Mouse (Mus musculus): Measurements from ENCODE around the gene Sapcd1.

Sapcd1 gene

GRCm38 (mm10) chr17:34980655-34981054, 47.2 kb downstream of the Sapcd1 start:
- no peak for DNase-seq (ENCODE audit: low spot score)

DNA sequence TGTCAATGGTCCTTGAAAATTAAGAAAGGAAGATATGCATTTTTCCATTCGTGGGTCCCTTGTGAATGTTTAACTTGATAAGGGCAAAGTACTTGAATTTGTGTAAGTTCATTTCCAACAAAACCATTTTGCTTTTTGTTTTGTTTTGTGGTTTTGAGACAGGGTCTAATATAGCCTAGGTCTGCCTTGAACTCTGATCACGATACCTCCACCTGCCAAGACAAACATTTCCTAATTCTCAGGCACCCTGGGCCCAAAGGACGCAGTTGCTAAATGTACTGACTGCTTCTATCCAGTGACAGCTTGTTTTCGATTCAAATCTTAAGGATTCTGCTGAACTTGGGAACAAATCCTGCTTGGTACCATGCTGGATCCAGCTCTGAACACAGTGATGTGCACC, 48.2 kb downstream of the Sapcd1 start:
- DNase-seq (ENCODE audit: low spot score) = no peak

DNA sequence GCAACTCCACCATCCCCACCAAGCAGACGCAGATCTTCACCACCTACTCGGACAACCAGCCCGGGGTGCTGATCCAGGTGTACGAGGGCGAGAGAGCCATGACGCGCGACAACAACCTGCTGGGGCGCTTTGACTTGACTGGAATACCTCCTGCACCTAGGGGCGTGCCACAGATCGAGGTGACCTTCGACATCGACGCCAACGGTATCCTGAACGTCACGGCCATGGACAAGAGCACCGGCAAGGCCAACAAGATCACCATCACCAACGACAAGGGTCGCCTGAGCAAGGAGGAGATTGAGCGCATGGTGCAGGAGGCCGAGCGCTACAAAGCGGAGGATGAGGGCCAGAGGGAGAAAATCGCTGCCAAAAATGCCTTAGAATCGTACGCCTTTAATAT, 49.6 kb downstream of the Sapcd1 start:
- no peak for DNase-seq (ENCODE audit: low spot score)

GRCm38 (mm10) chr17:34977000-34977399, 50.8 kb downstream of the Sapcd1 start:
- DNase-seq (ENCODE audit: low spot score) = no peak
